Mouse (Mus musculus) limb, embryonic 14.5 days (tissue): Measurements from ENCODE around the gene A630076J17Rik. TPM values are rescaled to one million over a fixed set of nuclear protein-coding genes. Genes with fewer than 3 reads are reported as not detected.

Experiments used
- ATAC-seq: fragments of 200-750 bp; cut with Nextera tagmentation; 2 replicates; pipeline ENCODE4 v1.8.0; 2017; ENCODE audit warnings: low read depth, moderate number of reproducible peaks, moderate TSS enrichment; ENCODE audit not compliant: low FRiP score
- DNase-seq: peaks from one replicate; pipeline ENCODE4 v3.0.0-alpha.2; 2015; ENCODE audit warnings: low spot score
- H3K27ac ChIP-seq: fragments of 300-500 bp; sonication (generic); replicated peaks from 2 replicates; pipeline ENCODE4 v1.5.1; 2014; ENCODE audit warnings: low read depth, mild to moderate bottlenecking, low read length, moderate library complexity, mixed read lengths
- H3K27me3 ChIP-seq: fragments of 300-500 bp; sonication (generic); 2 replicates; pipeline ENCODE4 v1.6.1; 2014; ENCODE audit warnings: low read length, mixed read lengths; ENCODE audit not compliant: control insufficient read depth, insufficient read depth
- H3K36me3 ChIP-seq: fragments of 300-500 bp; sonication (generic); 2 replicates; pipeline ENCODE4 v1.6.1; 2014; ENCODE audit warnings: mild to moderate bottlenecking, low read length, moderate library complexity, mixed read lengths; ENCODE audit not compliant: control insufficient read depth, insufficient read depth
- H3K4me1 ChIP-seq: fragments of 300-500 bp; sonication (generic); 2 replicates; pipeline ENCODE4 v1.6.1; 2014; ENCODE audit warnings: antibody characterized with exemption, low read length, mixed read lengths; ENCODE audit not compliant: control insufficient read depth, insufficient read depth
- H3K4me2 ChIP-seq: fragments of 300-500 bp; sonication (generic); replicated peaks from 2 replicates; pipeline ENCODE4 v1.6.1; 2014; ENCODE audit warnings: low read depth, mild to moderate bottlenecking, low read length, moderate library complexity; ENCODE audit not compliant: severe bottlenecking
- H3K4me3 ChIP-seq: fragments of 300-500 bp; sonication (generic); replicated peaks from 2 replicates; pipeline ENCODE4 v1.5.1; 2014; ENCODE audit warnings: low read length
- H3K9ac ChIP-seq: fragments of 300-500 bp; sonication (generic); 2 replicates; pipeline ENCODE4 v1.6.1; 2014; ENCODE audit warnings: mild to moderate bottlenecking, low read depth, low read length, moderate library complexity; ENCODE audit not compliant: severe bottlenecking
- H3K9me3 ChIP-seq: fragments of 300-500 bp; sonication (generic); 2 replicates; pipeline ENCODE4 v1.6.1; 2016; ENCODE audit warnings: low read length; ENCODE audit not compliant: control insufficient read depth
- POLR2A ChIP-seq: fragments of 200-500 bp; IDR thresholded peaks from 2 replicates; pipeline ENCODE4 v1.8.0; 2012; ENCODE audit warnings: inconsistent platforms, mild to moderate bottlenecking, moderate library complexity, borderline replicate concordance; ENCODE audit not compliant: insufficient read depth, insufficient read length; ENCODE audit errors: extremely low read depth
- WGBS: fragments of 180-500 bp; shearing (Covaris S2); extraction: QIAGEN DNeasy Blood & Tissue Kit; methylation state at CpG from one replicate; pipeline ENCODE4 v1.1.7; 2014; 5-methylcytosine and 5-hydroxymethylcytosine counted together
- polyA plus RNA-seq, 2 experiments: library from polyadenylated mRNA; depleted of rRNA in 1 of 2; stranded (reverse) in 1 of 2; unstranded in 1 of 2; fragments of >200 nt; fragmentation: Nextera tagmentation in 1 of 2; extraction: Ambion mirVana in 1 of 2; gene quantifications; 2 replicates each; pipeline versions ENCODE4 v1.2.1 to v1.2.3; 2012 to 2014

Gene A630076J17Rik
- polyA plus RNA-seq, 2 experiments: not detected

DNA sequence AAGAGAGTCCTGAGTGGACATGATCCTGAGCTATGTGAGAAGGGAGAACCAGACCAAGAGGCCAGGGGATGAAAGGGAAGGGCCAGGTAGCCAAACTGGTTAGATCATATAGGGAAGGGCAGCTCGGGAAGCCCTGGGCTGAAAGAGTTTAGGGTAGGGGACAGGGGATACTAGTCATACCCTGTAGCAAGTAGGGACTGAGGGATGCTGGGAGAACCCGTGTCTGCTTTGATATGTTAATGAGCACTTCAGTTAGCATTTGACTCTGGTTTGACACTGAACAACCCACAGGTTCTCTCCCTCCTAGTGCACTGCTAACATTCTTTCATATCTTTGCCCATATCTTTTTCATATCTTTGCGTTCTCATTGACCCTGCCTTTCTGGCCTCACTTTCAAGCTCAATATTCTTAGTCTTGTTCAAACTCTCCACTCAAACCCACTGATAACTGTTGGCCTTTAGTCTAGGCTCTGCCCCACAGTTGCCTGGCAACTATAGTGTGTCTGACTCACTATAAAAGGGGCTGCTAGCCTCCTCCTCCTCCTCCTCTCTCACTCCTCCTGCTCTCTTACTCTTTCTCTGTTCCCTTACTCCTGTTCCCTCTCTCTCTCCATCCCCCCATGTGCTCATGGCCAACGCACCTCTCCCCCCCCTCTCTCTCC, 23.8 kb upstream of the A630076J17Rik start:
- H3K36me3 ChIP-seq: no peaks in the 10 kb centered on the region
- no peak overlapping the region for H3K4me2 ChIP-seq
- no peaks in the 10 kb centered on the region for H3K4me1 ChIP-seq
- no peak overlapping the region for H3K9ac ChIP-seq
- 44% methylated on average over 4 of the region's 4 CpGs for WGBS
- DNase-seq (no peak), ATAC-seq (no peak)
- no peak for TF ChIP-seq POLR2A
- no peaks in the 10 kb centered on the region for H3K9me3 ChIP-seq
- H3K4me3 ChIP-seq: no peak overlapping the region
- no peaks in the 10 kb centered on the region for H3K27me3 ChIP-seq
- H3K27ac ChIP-seq: no peak overlapping the region

DNA sequence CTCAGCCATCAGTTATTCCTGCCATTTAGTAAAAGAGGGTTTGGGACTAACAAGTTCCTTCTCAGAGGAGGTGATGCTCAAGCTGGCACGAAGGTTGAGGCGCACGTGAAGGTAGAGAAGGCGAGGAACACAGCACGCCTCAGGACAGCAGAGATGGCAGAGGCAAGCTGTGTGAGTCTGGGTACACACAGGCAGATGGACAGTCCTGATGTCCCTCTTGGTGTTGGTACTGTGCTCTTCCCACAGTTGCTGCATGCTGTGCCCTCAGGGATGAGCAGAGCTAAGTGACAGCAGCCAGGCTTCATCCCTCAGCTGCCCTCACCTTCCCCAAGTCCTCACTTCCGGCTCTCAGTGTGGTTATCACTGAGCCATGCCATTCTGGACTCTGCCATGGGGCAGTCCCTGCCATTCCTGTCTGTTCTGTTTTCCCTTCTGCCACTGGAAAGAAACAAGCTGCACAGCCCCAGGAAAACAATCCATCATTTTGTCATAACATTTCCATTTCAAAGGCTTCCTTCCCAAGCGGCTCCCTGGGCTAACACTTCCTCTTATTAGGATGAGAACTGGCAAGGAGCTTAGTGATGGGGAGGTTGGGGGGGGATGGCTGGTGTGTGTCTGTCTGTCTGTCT, 22.7 kb upstream of the A630076J17Rik start:
- no peaks in the 10 kb centered on the region for H3K27me3 ChIP-seq
- H3K4me2 ChIP-seq: no peak overlapping the region
- 59% methylated on average over 7 of the region's 7 CpGs for WGBS
- H3K9me3 ChIP-seq: no peaks in the 10 kb centered on the region
- TF ChIP-seq POLR2A: no peak
- H3K9ac ChIP-seq: no peak overlapping the region
- ATAC-seq (no peak), DNase-seq (no peak)
- no peaks in the 10 kb centered on the region for H3K4me1 ChIP-seq
- no peak overlapping the region for H3K27ac ChIP-seq
- no peak overlapping the region for H3K4me3 ChIP-seq
- H3K36me3 ChIP-seq: no peaks in the 10 kb centered on the region

DNA sequence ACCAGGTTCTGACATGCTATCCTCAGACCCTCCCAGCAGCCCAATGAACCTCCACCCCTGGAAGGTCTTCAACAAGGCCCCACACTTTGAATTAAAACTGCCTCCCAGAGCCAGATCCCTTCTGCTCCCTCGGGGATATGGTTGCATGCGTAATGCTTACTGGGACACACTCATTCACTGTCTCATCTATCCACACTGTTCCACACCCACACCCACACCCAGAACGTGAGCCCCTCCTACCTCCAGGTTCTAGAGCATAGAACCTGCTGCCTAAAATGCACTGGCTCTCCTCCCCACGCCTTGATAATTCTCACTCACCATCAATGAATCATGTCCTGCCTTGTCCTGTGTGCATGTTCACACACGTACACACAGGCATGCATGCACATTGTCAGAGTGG, 15.8 kb upstream of the A630076J17Rik start:
- Histone ChIP-seq H3K9me3 (no peaks in the 10 kb centered on the region), H3K27ac (no peak overlapping the region), H3K27me3 (no peaks in the 10 kb centered on the region), H3K4me1 (no peaks in the 10 kb centered on the region), H3K4me3 (no peak overlapping the region), H3K4me2 (no peak overlapping the region), H3K36me3 (no peaks in the 10 kb centered on the region), H3K9ac (no peak overlapping the region)
- TF ChIP-seq POLR2A: no peak
- ATAC-seq (no peak), DNase-seq (no peak)
- WGBS: 72% methylated on average over 5 of the region's 5 CpGs

DNA sequence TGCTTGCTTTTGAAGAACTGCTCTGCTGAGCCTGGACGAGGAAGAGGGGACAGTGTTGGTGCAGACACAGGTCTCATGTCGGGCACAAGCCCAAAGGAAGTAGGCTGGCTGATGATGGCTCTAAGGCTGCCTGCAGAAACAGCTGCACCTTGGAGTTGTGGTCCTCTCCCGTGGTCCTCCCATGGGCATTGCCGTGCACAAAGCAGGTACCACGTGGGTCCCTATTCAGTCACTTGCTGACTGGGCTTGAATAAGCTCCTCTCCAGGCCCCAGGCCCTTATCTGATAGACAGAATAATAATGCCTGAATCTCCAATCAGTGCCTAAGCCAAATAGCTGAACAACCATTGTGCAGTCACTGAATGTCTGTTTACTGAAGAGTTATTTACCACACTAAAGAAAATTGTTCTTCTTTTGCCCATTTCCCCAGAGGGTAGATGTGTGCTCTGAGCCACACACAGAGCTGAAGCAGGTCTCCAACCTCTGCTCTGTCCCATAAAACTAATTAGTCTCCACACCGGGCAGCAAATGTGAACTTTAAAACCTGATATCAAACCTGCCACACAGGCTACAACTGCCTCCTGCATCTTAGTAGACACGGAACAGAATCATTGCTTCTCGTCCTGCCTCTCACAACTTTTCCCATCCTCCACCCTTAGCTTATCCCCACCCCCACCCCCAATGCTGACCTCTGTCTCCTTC, 13.9 kb upstream of the A630076J17Rik start:
- no peak overlapping the region for H3K4me2 ChIP-seq
- no peaks in the 10 kb centered on the region for H3K27me3 ChIP-seq
- no peak overlapping the region for H3K9ac ChIP-seq
- 60% methylated on average over 8 of the region's 8 CpGs for WGBS
- H3K4me3 ChIP-seq: no peak overlapping the region
- DNase-seq (no peak), ATAC-seq (no peak)
- H3K36me3 ChIP-seq: no peaks in the 10 kb centered on the region
- H3K4me1 ChIP-seq: no peaks in the 10 kb centered on the region
- no peak overlapping the region for H3K27ac ChIP-seq
- no peak for TF ChIP-seq POLR2A
- no peaks in the 10 kb centered on the region for H3K9me3 ChIP-seq

DNA sequence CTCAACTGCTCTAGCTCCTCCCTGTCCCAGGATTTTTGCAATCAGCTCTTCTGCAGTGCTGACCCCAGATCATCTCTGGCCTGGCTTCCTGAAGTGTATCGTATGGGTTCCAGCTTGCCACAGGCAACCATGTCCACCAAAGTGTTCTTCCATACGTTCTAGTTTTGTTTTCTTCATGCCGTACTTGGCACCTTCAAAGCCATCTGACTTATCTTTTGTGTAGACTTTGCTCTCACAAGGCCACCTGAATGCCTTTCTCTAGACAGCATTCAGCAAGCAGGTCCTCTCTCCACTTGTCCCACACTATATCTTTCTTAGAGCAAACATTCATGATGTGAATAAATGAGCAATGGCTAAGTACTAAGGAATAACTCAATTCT, 13.3 kb upstream of the A630076J17Rik start:
- H3K4me2 ChIP-seq: no peak overlapping the region
- no peaks in the 10 kb centered on the region for H3K36me3 ChIP-seq
- no peak for TF ChIP-seq POLR2A
- H3K4me1 ChIP-seq: no peaks in the 10 kb centered on the region
- no peak for ATAC-seq
- WGBS: 88% methylated on average over 3 of the region's 3 CpGs
- no peak overlapping the region for H3K27ac ChIP-seq
- DNase-seq: no peak
- no peaks in the 10 kb centered on the region for H3K9me3 ChIP-seq
- no peak overlapping the region for H3K9ac ChIP-seq
- no peak overlapping the region for H3K4me3 ChIP-seq
- no peaks in the 10 kb centered on the region for H3K27me3 ChIP-seq
